Mouse (Mus musculus): Measurements from ENCODE around the gene 3110001I22Rik.

3110001I22Rik gene

DNA sequence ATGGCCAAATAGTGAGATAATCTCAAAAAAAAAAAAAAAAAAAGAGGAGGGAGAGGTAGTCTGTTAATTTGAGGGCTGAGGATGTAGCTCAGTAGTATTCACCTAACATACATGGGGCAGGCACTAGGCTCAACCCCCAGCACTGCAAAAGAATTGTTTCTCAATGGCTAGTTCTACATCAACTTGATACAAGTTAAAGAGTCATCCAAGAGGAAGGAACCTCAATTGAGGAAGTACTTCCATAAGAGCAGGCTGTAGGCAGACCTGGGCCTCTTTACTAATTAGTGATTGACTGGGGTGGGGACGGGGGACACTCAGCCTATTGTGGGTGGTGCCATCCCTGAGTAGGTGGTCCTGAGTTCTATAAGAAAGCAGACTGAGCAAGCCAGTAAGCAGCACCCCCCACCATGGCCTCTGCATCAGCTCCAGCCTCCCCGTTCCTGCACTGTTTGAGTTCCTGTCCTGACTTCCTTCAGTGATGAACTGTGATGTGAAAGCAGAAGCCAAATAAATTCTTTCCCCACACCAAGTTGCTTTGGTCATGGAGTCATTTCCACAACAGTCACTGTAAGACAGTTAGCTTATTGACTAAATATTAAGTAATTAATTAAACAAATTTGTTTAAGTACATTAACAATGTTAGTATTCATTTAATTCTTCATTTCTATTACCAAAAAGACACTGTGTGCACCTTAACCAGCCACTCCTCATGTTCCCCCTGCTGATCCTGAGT, 45.3 kb downstream of the 3110001I22Rik start:
- DNase-seq (ENCODE audit: low spot score) = no peak

DNA sequence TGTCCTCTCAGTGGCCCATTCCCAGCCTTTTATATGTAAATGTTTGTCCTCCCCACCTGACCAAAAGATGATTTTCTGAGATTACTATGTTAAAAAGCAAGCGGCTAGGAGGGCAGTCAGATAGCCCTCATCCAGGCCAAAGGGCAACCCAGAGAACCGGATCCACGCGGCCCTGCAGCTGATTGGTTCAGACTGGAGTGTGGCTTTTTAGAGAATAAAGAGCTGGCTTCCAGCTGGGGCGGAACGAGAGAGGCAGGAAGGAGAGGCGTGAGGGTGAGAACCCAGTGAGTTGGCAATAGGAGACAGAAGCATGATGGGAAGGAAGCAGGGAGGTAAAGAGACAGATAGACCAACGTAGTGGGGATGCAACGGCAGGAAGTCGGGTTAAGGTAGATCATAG, 51.2 kb downstream of the 3110001I22Rik start:
- DNase-seq (ENCODE audit: low spot score) = no peak

DNA sequence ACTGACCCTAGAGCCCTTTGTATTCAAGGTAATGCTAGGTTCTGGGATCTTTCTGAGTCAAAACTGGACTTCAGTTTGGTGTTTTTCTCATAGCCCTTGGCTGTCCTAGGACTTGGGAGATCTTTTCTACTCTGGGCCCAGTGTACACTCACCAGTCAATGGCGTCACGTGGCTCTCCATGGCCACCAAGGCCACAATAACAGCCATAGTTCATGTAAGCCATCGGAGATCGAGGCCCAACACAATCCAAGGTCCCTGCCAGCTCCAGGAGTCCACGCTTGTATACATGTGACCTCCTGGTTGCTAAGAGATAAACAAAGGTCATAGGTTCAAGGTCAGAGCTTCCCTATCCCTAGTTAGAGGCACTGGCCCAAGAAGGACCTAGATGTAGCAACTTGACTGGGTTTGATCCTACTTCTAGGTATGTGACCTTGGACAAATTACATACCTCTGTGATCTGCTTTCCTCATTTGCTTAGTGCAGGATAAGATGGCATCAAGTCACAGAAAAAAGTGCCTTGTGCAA, 56.1 kb downstream of the 3110001I22Rik start:
- no peak for DNase-seq (ENCODE audit: low spot score)
